7 mouse cellular contexts compared by ENCODE assay signal in genomic region chr13:11905126-11905525, GRCm38 (mm10).
"Had no signal": no experiment of that assay in that cellular context is flagged by ENCODE, and none has a peak within 500 bp of the region (broad histone marks: within the 10 kb centered on the region; RNA-seq: fewer than 3 reads in every experiment).

No protein-coding gene starts in this region.

- DNase-seq: kidney, postnatal 14 days; lung, adult 2 months; lung, postnatal 36 days; midbrain, embryonic 14.5 days; right cerebral cortex, postnatal 14 days; thymus, adult 2 months; thymus, postnatal 25 days had no signal
